Mouse (Mus musculus): ENCODE data around the gene Ppp2r2c.

The Ppp2r2c gene

GRCm38 (mm10) chr5:36856529-36856928, 11.8 kb upstream of the Ppp2r2c start:
- DNase-seq (ENCODE audit: low read depth, low spot score), result no peak
- Histone ChIP-seq H3K36me3 (ENCODE audit: control insufficient read depth, insufficient read depth, low read length, poor library complexity, severe bottlenecking) (no peaks in the 10 kb centered on the region), H3K27me3 (ENCODE audit: control insufficient read depth, insufficient read depth, low read length, poor library complexity, severe bottlenecking) (no peaks in the 10 kb centered on the region)

- no peak for DNase-seq (ENCODE audit: low read depth, low spot score)
- Histone ChIP-seq H3K36me3 (ENCODE audit: control insufficient read depth, insufficient read depth, low read length, poor library complexity, severe bottlenecking) (no peaks in the 10 kb centered on the region), H3K27me3 (ENCODE audit: control insufficient read depth, insufficient read depth, low read length, poor library complexity, severe bottlenecking) (no peaks in the 10 kb centered on the region)
Observed at GRCm38 (mm10) chr5:36857546-36857945, 10.8 kb upstream of the Ppp2r2c start.

- no peaks in the 10 kb centered on the region for H3K36me3 ChIP-seq (ENCODE audit: control insufficient read depth, insufficient read depth, low read length, poor library complexity, severe bottlenecking)
- DNase-seq (ENCODE audit: low read depth, low spot score), result peak; percentile 19
- H3K27me3 ChIP-seq (ENCODE audit: control insufficient read depth, insufficient read depth, low read length, poor library complexity, severe bottlenecking), result no peaks in the 10 kb centered on the region
Observed at GRCm38 (mm10) chr5:36861084-36861483, 7.2 kb upstream of the Ppp2r2c start.

- Histone ChIP-seq H3K36me3 (ENCODE audit: control insufficient read depth, insufficient read depth, low read length, poor library complexity, severe bottlenecking) (no peaks in the 10 kb centered on the region), H3K27me3 (ENCODE audit: control insufficient read depth, insufficient read depth, low read length, poor library complexity, severe bottlenecking) (peaks cover 2% of the 10 kb centered on the region; the same call in 1 of the 2 replicates)
- no peak for DNase-seq (ENCODE audit: low read depth, low spot score)
Observed at GRCm38 (mm10) chr5:36866701-36867250, 1.5 kb upstream of the Ppp2r2c start.

- Histone ChIP-seq H3K27me3 (ENCODE audit: control insufficient read depth, insufficient read depth, low read length, poor library complexity, severe bottlenecking) (peaks cover 2% of the 10 kb centered on the region; the same call in 1 of the 2 replicates), H3K36me3 (ENCODE audit: control insufficient read depth, insufficient read depth, low read length, poor library complexity, severe bottlenecking) (no peaks in the 10 kb centered on the region)
- DNase-seq (ENCODE audit: low read depth, low spot score), result no peak
Observed at GRCm38 (mm10) chr5:36867561-36867960, 752 bp upstream of the Ppp2r2c start.

GRCm38 (mm10) chr5:36869186-36869577, 869 bp downstream of the Ppp2r2c start:
- H3K27me3 ChIP-seq (ENCODE audit: control insufficient read depth, insufficient read depth, low read length, poor library complexity, severe bottlenecking), result peaks cover 4% of the 10 kb centered on the region
- H3K36me3 ChIP-seq (ENCODE audit: control insufficient read depth, insufficient read depth, low read length, poor library complexity, severe bottlenecking), result no peaks in the 10 kb centered on the region
- no peak for DNase-seq (ENCODE audit: low read depth, low spot score)

- Histone ChIP-seq H3K27me3 (ENCODE audit: control insufficient read depth, insufficient read depth, low read length, poor library complexity, severe bottlenecking) (peaks cover 4% of the 10 kb centered on the region), H3K36me3 (ENCODE audit: control insufficient read depth, insufficient read depth, low read length, poor library complexity, severe bottlenecking) (no peaks in the 10 kb centered on the region)
- DNase-seq (ENCODE audit: low read depth, low spot score), result no peak
Observed at GRCm38 (mm10) chr5:36869578-36870236, 1.4 kb downstream of the Ppp2r2c start.

- Histone ChIP-seq H3K27me3 (ENCODE audit: control insufficient read depth, insufficient read depth, low read length, poor library complexity, severe bottlenecking) (peaks cover 4% of the 10 kb centered on the region), H3K36me3 (ENCODE audit: control insufficient read depth, insufficient read depth, low read length, poor library complexity, severe bottlenecking) (no peaks in the 10 kb centered on the region)
- DNase-seq (ENCODE audit: low read depth, low spot score), result no peak
Observed at GRCm38 (mm10) chr5:36870916-36871315, 2.6 kb downstream of the Ppp2r2c start.

GRCm38 (mm10) chr5:36875956-36876355, 7.6 kb downstream of the Ppp2r2c start:
- H3K36me3 ChIP-seq (ENCODE audit: control insufficient read depth, insufficient read depth, low read length, poor library complexity, severe bottlenecking), result no peaks in the 10 kb centered on the region
- peaks cover 2% of the 10 kb centered on the region for H3K27me3 ChIP-seq (ENCODE audit: control insufficient read depth, insufficient read depth, low read length, poor library complexity, severe bottlenecking)
- no peak for DNase-seq (ENCODE audit: low read depth, low spot score)

- H3K27me3 ChIP-seq (ENCODE audit: control insufficient read depth, insufficient read depth, low read length, poor library complexity, severe bottlenecking), result peaks cover 2% of the 10 kb centered on the region
- DNase-seq (ENCODE audit: low read depth, low spot score), result no peak
Observed at GRCm38 (mm10) chr5:36876777-36877396, 8.6 kb downstream of the Ppp2r2c start.

GRCm38 (mm10) chr5:36877641-36878040, 9.3 kb downstream of the Ppp2r2c start:
- H3K27me3 ChIP-seq (ENCODE audit: control insufficient read depth, insufficient read depth, low read length, poor library complexity, severe bottlenecking), result peaks cover 2% of the 10 kb centered on the region; the same call in 1 of the 2 replicates
- H3K36me3 ChIP-seq (ENCODE audit: control insufficient read depth, insufficient read depth, low read length, poor library complexity, severe bottlenecking), result no peaks in the 10 kb centered on the region
- no peak for DNase-seq (ENCODE audit: low read depth, low spot score)

More at GRCm38 (mm10) chr5:36876777-36877396, 8.6 kb downstream of the Ppp2r2c start:
- H3K36me3 ChIP-seq (ENCODE audit: control insufficient read depth, insufficient read depth, low read length, poor library complexity, severe bottlenecking), result no peaks in the 10 kb centered on the region

GRCm38 (mm10) chr5:36878801-36879200, 10.5 kb downstream of the Ppp2r2c start:
- no peaks in the 10 kb centered on the region for H3K27me3 ChIP-seq (ENCODE audit: control insufficient read depth, insufficient read depth, low read length, poor library complexity, severe bottlenecking)
- no peak for DNase-seq (ENCODE audit: low read depth, low spot score)
- no peaks in the 10 kb centered on the region for H3K36me3 ChIP-seq (ENCODE audit: control insufficient read depth, insufficient read depth, low read length, poor library complexity, severe bottlenecking)

- no peak for DNase-seq (ENCODE audit: low read depth, low spot score)
- H3K27me3 ChIP-seq (ENCODE audit: control insufficient read depth, insufficient read depth, low read length, poor library complexity, severe bottlenecking), result no peaks in the 10 kb centered on the region
- H3K36me3 ChIP-seq (ENCODE audit: control insufficient read depth, insufficient read depth, low read length, poor library complexity, severe bottlenecking), result no peaks in the 10 kb centered on the region
Observed at GRCm38 (mm10) chr5:36880622-36881021, 12.3 kb downstream of the Ppp2r2c start.

GRCm38 (mm10) chr5:36883516-36883915, 15.2 kb downstream of the Ppp2r2c start:
- Histone ChIP-seq H3K27me3 (ENCODE audit: control insufficient read depth, insufficient read depth, low read length, poor library complexity, severe bottlenecking) (no peaks in the 10 kb centered on the region), H3K36me3 (ENCODE audit: control insufficient read depth, insufficient read depth, low read length, poor library complexity, severe bottlenecking) (no peaks in the 10 kb centered on the region)
- no peak for DNase-seq (ENCODE audit: low read depth, low spot score)

- no peak for DNase-seq (ENCODE audit: low read depth, low spot score)
- Histone ChIP-seq H3K27me3 (ENCODE audit: control insufficient read depth, insufficient read depth, low read length, poor library complexity, severe bottlenecking) (no peaks in the 10 kb centered on the region), H3K36me3 (ENCODE audit: control insufficient read depth, insufficient read depth, low read length, poor library complexity, severe bottlenecking) (no peaks in the 10 kb centered on the region)
Observed at GRCm38 (mm10) chr5:36885067-36885466, 16.8 kb downstream of the Ppp2r2c start.

All from splenic B cell, adult 2 months (primary cell).